Mouse (Mus musculus) MEL-GATA-1-ER (cell line): ENCODE data around the gene Tmem98.

Experiments used
- DNase-seq: peaks from one replicate; pipeline ENCODE4 v3.0.0-alpha.2; 2012; ENCODE audit warnings: low read depth; ENCODE audit errors: extremely low read depth

The Tmem98 gene

DNA sequence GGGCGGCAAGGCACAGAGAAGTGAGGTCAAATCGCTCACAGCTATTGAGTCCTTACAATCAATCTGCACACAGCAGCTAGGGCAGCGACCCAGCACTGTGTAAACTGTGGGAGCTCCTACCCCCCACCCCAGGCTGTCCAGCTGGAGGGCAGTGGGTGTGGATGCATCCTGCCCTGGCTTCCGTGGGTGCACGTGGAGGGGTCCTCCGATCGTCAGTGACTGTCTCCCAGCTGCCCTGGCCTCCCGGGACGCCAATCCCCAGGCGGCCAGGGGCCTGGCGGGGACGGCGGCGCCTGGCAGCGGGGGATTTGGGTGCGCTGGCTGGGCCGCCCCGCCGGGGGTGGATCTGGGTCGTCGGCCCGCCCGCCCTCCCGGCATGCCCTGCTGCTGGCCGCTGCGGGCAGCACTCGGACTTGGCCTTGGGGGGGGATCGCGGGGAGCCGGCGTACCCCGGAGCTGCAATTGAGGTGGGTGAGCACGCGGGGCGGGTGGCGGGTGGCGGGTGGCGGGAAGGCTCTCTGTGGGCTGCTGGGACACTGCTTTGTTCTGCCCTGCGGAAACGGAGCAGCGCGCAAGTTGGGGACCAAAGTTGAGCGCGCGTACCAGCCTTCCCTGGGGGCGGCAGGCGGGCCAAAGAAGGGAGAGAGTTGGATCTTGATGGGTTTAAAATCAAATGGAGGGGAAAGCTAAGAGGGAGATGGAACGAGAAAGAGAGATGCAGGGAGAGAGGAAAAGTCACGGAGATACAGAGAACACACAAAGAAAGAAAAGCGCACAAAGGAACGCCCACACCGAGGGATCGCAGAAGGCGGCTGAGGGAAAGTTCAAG lies at the start of gene Tmem98:
Gene Tmem98 (plus strand): TSS at position 183 of the 829 bp plus-strand sequence.
- no peak for DNase-seq

DNA sequence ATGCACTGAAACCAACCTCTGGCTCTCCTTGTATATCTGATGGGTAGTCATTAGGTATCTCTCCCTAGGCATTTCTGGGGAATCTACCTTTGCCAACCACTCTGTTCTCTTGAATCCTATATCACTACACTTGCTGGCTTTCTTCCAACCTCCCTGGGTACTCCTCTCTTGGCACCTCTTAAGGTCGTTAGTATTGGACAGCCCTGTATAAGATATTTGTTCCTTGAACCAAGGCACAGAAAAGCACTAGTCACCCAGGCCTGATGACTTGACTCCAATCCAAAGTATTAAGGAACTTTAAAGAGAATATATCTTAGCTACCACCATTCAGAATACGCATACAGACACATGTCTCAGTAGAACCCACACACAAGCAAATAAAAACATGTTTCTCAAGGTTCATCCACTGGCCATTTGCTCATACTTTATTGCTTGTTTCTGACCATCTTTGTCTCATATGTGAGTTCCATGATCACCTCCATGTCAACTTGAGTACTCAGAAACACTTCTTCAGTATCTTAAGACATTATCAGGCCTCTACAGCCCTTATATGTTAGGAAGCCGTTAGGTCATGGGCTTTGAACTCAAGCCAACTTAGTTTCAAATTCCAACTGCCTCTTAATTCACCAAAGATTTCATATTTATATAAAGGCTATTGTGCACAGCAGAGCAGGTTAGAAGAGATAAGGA lies 48.5 kb upstream of the Tmem98 start:
- peak; percentile 45 for DNase-seq

DNA sequence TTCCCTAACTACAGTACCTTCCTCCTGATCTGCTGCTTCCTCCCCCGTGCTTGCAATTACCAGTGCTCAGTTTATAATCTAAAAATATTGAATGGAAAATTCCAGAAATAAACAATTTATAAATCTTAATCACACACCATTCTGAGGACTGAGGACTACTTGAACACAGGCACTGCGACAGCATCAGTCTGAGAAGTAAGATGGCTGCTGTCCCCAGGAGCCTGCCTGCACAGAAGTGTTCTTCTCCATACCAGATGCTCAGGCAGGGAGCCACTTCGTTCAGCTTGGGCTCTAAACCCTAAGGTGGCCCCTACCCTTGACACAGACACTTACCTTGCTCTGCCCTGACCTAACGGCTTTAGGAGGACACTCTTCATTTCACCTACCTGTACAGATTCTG lies 47.9 kb upstream of the Tmem98 start:
- no peak for DNase-seq

DNA sequence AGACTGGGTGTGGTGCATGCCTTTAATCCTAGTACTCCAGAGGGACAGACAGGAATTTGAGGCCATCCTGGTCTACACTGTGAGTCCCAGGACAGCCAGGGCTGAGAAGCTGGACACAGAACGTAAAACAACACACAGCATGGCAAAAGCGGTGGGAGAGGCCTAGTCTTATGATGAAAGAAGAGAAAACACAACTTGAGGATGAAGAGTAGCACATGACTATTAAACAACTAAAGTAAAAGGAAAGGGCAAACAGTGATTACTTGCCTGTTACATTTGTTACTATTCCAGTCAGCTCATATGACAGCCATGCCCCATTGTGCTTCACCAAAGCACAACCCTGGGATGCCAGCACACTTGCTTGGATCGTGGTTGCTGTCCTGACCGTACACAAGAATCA lies 43.9 kb upstream of the Tmem98 start:
- DNase-seq: no peak

DNA sequence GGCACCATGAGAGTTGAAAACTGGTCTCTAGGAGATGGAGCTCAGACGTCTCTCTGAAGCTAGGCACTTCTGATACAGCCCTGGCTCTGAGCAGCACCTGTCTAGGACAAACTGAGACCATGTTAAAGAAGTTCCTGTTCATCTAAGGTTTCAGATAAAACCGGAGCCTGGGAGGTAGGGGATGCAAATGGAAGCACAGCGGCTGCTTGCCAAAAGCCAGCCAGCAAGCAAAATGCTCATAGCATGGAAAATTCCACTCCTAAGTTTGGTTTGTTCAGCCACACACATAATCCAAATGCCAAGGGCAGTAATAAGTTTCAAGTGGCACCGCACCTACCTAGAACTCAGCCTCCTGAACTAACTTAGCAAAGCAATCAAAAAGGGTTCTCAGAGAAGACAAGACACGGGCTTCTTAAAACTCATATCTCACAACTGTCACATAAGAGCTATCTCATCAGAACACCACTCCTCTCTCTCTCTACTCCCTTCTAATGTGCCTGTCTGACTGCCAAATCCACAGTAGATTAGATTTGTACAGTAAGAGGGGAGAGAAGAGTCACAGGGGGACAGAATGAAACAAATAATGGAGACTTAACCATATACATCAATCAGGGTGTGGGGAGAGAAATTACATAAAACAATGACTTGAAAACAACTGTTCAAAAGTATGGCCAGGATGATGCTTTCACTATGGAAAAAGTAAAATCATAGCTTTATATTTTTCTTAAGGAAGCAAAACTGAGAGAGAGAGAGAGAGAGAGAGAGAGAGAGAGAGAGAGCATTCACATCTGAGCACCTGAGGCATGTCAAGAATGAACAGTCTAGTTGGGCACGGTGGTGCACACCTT lies 43.3 kb upstream of the Tmem98 start:
- no peak for DNase-seq

DNA sequence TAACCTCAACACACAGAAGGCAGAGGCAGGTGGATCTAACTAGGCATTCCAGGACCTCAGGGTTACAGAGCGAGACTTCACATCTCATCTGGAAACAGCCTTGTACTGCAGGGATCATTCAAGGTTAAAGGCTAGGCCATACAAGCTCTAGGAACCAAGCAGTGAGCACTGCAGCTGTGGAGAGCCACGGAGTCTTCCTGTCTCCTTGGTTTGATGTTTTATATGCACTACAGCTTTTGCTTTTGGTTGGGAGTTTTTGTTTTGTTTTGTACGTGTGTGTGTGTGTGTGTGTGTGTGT lies 42.7 kb upstream of the Tmem98 start:
- no peak for DNase-seq

DNA sequence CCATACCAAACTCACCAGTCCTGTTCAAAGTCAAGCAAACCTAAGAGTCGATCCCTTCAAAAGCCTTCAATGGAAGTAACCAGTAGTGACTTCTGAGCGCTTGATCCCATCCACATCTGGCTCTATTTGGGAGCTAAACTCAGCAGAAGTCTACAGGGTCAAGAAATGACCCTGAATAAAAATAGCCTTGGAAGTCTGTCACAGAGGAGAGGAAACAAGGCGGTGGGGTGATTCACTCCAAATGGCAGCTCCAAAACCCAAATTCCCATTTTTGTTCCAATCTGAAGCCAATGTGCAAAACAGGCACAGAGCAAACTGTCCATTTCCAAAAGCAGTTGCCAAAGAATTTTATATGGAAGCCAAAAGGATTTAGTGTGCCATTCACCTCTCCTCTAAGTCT lies 38.8 kb upstream of the Tmem98 start:
- no peak for DNase-seq

DNA sequence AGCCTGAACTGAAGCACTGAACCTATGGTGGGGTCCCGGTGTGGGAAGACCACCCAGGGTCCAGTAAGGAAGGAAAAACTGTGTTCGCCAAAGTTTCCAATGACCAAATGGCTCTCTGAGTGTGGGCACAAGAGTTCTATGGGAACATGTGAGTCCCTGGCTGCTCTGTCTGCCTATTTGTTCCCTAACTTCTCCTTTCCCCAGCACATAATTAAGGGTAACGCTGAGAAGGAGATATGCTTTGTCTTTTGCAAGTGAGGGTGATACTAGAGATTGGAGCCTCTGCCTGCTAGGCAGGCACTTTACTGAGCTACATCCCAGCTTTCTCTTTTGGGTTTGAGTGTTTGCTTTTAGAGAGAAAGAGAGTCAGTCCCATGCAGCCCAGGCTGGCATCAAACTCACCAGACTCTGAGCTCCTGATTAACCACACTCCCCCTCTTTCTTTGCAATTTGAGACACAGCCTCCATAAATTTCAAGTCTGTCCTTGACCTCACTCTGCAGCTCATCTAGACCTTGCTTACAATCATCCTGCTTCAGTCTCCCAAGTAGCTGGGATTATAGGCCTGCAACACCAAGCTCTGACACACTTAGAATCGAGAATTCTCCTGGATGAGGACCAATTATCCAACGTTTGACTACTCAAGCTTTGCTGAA lies 38.3 kb upstream of the Tmem98 start:
- no peak for DNase-seq

DNA sequence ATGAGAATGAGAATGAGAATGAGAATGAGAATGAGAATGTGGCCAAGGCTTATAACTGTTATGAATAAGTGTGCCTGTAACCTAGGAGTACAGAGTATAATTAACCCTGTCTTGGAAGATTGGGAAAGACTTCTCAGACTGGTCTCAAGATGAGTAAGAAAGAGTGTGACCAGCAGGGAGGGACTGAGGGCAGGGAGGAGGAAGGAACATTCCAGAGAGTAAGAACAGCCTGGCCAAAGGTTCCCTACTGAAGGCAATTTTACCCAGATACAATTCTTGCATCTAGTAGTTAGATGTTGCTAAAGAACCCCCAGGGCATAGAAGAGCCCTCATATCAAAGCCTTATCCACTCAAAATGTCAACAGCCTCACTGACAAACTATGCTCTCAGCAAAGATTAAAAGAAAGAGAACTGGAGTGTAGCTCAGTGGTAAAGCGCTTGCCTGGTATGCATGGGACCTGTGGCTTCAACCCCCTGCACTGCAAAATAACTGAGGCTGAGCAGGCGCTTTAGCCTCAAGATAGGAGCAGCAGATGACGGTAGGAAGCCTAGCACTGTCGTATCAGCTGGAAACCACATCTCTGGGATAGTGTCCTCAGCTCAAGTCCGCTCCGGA lies 37.3 kb upstream of the Tmem98 start:
- no peak for DNase-seq

DNA sequence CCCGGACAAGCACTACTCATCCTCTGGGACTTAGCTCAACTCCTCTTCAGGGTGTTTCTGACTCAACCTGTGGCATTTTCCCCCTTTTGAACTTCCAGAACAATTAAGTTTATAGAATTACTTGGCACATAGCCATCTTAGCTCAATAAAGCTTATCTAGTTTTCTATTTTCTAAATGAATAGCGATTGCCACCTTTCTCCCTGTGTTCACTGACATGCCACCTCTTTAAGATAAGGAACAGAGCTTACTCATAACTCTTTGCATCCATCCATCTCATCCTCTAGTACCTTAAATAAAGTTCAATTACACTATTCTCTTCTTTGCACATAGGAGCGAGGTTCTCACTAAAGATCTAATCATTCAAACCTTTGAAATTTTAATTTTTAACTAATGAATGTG lies 34.4 kb upstream of the Tmem98 start:
- DNase-seq: no peak

DNA sequence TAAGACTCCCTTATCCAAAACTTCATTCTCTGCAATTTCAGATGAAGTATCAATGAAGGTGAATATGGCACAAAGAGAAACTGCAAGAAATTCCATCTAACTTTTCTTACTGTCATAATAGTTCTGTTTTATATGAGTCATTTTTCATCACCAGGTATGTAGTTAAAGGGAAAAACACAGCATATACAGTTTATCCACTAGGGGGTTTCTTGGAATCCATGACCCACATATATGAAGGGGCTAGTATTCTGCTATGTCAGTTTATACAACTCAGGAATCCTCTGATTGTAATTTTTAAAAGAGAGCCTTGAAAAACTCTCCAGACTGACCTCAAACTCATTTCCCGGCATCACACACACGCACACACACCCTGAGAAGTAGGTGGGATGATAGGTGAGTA lies 32.3 kb upstream of the Tmem98 start:
- no peak for DNase-seq

DNA sequence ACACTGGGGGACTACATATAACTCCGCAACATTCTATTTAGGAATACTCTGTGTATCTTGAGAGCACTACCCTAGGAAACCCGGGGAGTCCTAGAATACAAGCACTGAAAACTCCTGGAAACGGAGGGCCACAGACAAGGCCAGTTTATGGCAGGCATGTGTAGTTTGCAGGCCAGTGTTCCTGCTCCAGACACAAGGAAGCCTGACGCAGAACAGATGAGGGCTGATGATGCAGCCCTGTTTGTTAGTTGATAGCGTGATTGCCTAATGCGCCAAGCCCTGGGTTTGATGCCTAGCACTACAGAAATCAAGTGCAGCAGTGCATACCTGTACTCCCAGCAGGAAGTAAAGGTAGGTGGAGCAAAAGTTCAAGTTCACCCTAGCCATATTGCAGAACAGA lies 31.8 kb upstream of the Tmem98 start:
- no peak for DNase-seq

DNA sequence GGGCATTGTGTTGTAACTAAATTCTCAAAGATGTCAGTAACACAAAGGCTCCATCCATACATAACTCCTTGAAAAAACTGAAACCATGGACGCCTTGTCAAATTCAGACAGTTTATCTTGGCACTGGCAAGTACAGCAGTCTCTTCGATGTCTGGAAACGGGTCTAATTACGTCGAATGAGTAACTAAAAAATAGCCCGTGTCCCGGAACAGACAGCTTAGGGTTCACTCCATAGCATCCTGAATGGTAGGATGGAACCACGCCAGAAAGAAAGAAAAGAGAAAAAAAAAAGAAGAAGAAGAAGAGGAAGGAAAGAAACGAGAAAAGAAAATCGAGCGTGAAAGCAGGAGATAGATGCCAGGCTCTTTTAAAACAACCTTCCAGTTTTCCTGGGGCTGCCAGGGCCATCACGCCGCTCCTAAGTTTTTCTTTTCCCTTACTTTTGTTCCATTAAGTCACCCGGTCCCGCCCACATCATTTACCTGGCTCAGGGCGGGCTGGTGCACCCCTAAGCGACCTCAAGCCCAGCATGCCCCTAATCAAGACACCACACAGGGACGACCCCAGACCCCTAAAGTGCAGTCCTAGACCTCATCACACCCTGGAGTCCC lies 31.0 kb upstream of the Tmem98 start:
- no peak for DNase-seq

DNA sequence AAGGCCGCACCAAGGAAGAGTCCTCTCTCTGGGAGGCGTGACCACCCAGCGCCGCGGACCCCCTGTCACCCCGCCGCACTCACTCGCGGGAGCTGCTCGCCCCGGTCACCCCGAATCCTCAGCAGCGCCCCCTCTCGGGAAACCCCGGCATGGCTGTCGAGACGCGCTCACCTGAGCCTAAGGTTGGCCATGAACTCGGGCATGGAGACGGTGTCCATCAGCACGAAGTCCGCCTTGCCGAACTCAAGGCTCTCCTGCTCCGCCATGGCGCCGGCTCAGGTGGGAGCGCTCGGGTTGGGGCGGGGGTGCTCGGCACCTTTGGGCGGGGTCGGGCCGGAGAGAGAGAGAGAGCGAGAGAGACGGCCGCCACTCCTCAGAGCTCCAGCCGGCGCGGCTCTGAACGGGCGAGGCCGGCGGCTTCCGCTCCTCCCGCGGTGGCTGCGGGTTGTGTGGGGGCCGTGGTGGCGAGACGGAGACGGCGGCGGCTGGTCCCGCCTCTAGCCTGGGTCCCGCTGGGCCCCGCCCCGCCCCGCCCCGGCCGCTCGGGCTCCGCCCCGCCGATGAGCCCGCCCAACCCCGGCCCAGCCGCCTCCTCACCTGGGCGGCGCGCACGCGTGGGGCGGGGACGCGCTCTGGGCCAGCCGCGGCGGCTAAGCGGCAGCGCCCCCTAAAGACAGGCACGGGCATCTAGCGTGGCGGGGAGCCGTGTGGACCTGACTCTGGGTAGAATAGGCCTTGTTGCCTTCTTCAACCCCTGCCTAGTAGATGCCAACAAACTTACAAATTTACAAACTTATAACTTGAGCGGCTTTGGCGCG lies 30.2 kb upstream of the Tmem98 start, which contains the start of gene Myo1d:
Gene Myo1d (minus strand): TSS at position 499 of the 818 bp plus-strand sequence.
- DNase-seq: no peak

DNA sequence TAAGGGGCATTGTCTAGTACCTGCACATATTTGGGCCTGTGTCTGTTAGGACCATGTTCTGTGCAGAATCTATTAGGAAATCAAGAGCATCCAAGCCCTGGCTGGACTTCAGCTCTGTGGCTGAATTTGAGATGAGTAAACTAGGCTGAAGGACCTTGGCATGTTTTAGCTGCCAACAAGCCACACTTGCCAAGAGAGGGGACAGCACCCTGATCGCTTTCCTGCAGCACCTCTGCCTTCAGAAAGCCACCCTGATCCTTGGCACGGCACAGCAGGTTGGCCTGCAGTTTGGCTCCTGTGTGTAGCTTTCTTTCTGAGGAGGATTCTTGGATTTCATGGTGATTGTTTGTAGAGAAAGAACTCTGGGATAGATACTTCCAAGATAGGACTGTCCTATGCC lies 28.4 kb upstream of the Tmem98 start:
- DNase-seq: no peak

DNA sequence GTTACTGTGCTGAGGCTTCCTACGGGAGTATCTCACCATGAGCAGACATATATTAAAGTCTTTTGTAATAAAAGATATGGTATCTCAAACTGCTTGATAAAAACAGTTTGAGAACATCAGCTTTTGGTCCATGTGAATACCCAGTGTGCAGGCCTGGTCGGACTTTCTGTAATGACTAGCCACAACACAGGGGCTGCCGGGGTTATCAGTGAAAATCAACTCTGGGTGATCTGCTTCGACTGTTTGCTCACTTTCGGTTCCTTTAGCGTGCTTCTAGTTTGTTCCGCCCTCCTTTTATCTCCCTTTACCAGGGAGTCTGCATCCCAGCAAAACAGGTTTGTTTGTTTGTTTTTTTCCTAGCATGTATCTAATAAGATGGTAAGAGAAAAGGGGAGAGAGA lies 26.5 kb upstream of the Tmem98 start:
- DNase-seq: no peak

DNA sequence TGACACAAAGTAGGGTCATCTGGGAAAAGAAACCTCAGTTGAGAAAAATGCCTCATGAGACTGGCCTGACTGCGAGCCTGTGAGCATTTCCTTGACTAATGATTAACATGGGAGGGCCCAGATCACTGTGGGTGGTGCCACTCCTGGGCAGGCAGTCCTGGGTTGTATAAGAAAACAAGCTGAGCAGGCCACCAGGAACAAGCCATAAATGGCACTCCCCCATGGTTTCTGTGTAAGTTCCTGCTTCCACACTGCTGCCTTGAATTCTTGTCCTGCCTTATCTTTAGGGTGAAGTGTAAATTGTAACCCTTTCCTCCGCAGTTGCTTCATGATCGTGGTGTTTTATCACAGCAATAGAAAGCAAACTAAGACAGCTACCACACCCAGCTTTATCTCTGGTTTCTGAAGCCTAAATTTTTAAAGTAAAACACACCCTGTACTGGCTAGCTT lies 25.7 kb upstream of the Tmem98 start:
- DNase-seq: peak; percentile 97

DNA sequence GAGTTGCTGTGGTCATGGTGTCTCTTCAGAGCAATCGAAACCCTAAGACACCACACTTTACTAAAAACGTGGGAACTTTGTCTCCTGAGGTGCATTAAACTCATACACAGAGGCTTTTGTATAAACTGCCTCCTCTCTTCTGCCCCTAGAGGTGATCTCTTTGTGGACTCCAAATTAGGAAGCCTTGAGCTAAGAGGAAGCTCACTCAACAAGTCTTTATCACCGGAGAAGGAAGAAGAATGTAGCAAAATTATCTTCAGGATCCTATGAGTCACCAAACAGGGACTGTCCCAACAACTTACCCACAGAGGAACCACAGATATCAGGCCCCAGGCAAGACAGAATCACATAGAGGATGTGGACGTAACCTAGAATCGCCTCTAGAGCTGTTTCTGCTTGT lies 24.3 kb upstream of the Tmem98 start:
- peak; percentile 98 for DNase-seq

DNA sequence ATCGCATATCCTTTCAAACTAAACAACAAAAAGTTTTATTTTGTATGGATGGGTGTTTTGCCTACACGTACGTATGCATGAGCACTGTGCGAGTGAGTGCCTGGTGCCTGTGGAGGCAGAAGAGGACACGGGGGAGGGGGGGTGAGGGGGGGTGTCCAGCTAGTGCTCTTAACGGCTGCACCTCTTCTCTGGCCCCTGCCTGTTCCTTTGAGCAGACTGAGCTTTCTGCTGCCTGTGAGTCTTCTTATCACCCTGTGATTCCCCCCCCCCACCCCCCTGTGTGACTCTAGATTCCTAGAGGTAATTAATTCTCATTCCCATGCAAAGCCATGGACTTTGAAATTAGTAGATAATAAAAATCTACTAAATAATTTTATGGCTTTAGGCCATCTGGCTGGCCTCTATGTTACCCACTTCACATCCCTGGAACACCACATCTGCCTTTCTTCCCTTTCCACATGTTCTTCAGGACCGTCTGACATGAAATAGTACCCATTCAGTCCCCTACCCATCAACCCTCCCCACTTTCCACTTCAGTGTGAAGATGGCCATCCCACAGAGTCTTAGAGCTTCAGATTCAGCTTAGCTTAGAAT lies 20.2 kb upstream of the Tmem98 start:
- DNase-seq: no peak
